ENCODE assay signal across 12 mouse cellular contexts in the genomic region with DNA sequence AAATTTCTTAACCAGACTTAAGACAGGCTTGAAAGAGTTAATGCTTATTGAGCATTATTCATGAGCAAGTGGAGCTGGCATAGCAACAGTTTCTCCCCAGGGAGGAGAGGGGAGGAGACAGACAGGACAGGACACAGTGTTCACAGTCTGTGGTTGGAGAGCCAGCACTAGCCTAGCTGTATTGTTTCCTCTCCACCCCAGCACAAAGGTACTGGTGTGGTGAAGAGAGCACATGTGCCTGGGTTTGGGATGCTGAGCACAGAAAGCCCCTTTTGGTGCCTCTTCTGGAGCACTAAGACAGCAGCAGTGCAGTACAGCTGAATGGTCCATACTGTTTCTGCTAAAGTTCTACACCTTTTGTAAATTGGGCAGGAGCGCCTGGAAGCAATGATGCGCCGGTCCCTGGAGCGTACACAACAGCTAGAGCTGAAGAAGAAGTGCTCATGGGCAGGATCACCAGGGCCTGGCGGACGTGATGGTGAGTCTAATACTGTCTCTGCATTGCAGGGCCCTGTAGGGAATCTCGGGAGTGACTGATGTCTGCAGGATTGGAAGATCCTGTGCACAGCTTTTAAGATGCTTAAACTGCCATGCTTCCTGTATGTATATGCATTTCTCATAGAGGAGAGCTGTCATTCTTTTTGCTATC. TPM values are rescaled to one million over a fixed set of nuclear protein-coding genes. Genes with fewer than 3 reads are reported as not detected.
DNase-seq lines count a peak whose midpoint lies in the region; ATAC-seq and TF ChIP-seq lines count a peak whose summit lies in the region.
"Had no signal": no experiment of that assay in that cellular context is flagged by ENCODE, and none has a peak within 500 bp of the region (broad histone marks: within the 10 kb centered on the region; RNA-seq: fewer than 3 reads in every experiment).

No protein-coding gene starts in this region.

- 51% methylated on average over 7 of the region's 7 CpGs for WGBS in embryonic facial prominence, embryonic 10.5 days
- 26% methylated on average over 7 of the region's 7 CpGs for WGBS in hindbrain, embryonic 16.5 days
- WGBS in olfactory bulb, adult 2 months, result 55% methylated on average over 7 of the region's 7 CpGs
- WGBS in kidney, embryonic 16.5 days, result 75% methylated on average over 7 of the region's 7 CpGs

- no peak overlapping the region for H3K9ac ChIP-seq in hindbrain, embryonic 16.5 days (ENCODE audit: low read depth, low read length)
- H3K9ac ChIP-seq in kidney, embryonic 16.5 days (replicated peaks; ENCODE audit: low read length), result no peak overlapping the region
- H3K9ac ChIP-seq: lung, embryonic 14.5 days had no signal

- no peaks in the 10 kb centered on the region for H3K9me3 ChIP-seq in embryonic facial prominence, embryonic 10.5 days
- H3K9me3 ChIP-seq in hindbrain, embryonic 16.5 days (ENCODE audit: control insufficient read depth, low read length), result no peaks in the 10 kb centered on the region
- no peaks in the 10 kb centered on the region for H3K9me3 ChIP-seq in kidney, embryonic 16.5 days (ENCODE audit: low read length)

- H3K27ac ChIP-seq in embryonic facial prominence, embryonic 10.5 days (replicated peaks), result no peak overlapping the region; the same call in 1 of the 2 replicates
- H3K27ac ChIP-seq in hindbrain, embryonic 16.5 days (ENCODE audit: low read depth, low read length), result no peak overlapping the region
- no peak overlapping the region for H3K27ac ChIP-seq in olfactory bulb, adult 2 months (ENCODE audit: insufficient read depth, low read depth, low read length)
- no peak overlapping the region for H3K27ac ChIP-seq in kidney, embryonic 16.5 days (ENCODE audit: low read length)

- TF ChIP-seq CTCF in olfactory bulb, adult 2 months (IDR thresholded peaks at IDR 0.05; ENCODE audit: insufficient read depth, low read depth, low read length), result no peak

- H3K27me3 ChIP-seq in embryonic facial prominence, embryonic 10.5 days (replicated peaks; ENCODE audit: low read depth, poor library complexity, severe bottlenecking), result peaks cover 15% of the 10 kb centered on the region
- no peaks in the 10 kb centered on the region for H3K27me3 ChIP-seq in hindbrain, embryonic 16.5 days (replicated peaks; ENCODE audit: control insufficient read depth, insufficient read depth, low read length)
- peaks cover 3% of the 10 kb centered on the region; the same call in 1 of the 2 replicates for H3K27me3 ChIP-seq in kidney, embryonic 16.5 days (ENCODE audit: insufficient read depth, low read length)

- peak; percentile 92 for ATAC-seq in hindbrain, embryonic 16.5 days
- ATAC-seq in kidney, embryonic 16.5 days (ENCODE audit: low FRiP score, low TSS enrichment), result no peak

- H3K4me3 ChIP-seq in embryonic facial prominence, embryonic 10.5 days, result peak overlapping the region; percentile 35
- peak overlapping the region; percentile 14; the same call in 1 of the 2 replicates for H3K4me3 ChIP-seq in hindbrain, embryonic 16.5 days (ENCODE audit: low read length)
- H3K4me3 ChIP-seq in olfactory bulb, adult 2 months (ENCODE audit: insufficient read depth, low read depth, low read length), result peak overlapping the region; percentile 18; the same call in 1 of the 2 replicates
- H3K4me3 ChIP-seq in kidney, embryonic 16.5 days (ENCODE audit: low read length), result no peak overlapping the region

- H3K36me3 ChIP-seq in embryonic facial prominence, embryonic 10.5 days (replicated peaks), result no peaks in the 10 kb centered on the region
- H3K36me3 ChIP-seq in hindbrain, embryonic 16.5 days (ENCODE audit: control insufficient read depth, insufficient read depth, low read length), result no peaks in the 10 kb centered on the region
- no peaks in the 10 kb centered on the region for H3K36me3 ChIP-seq in kidney, embryonic 16.5 days (ENCODE audit: insufficient read depth, low read length)

- H3K4me1 ChIP-seq in embryonic facial prominence, embryonic 10.5 days, result peaks cover 7% of the 10 kb centered on the region
- no peaks in the 10 kb centered on the region for H3K4me1 ChIP-seq in hindbrain, embryonic 16.5 days (ENCODE audit: control insufficient read depth, insufficient read depth, low read depth, low read length)
- H3K4me1 ChIP-seq in olfactory bulb, adult 2 months (ENCODE audit: control insufficient read depth, insufficient read depth, low read length), result peaks cover 4% of the 10 kb centered on the region; the same call in 1 of the 2 replicates
- no peaks in the 10 kb centered on the region for H3K4me1 ChIP-seq in kidney, embryonic 16.5 days (ENCODE audit: insufficient read depth, low read length)

- peak; percentile 4 for DNase-seq in left cerebral cortex, adult 11 months (ENCODE audit: low spot score)
- no peak for DNase-seq in left cerebral cortex, adult 9 months (ENCODE audit: low spot score in 2 of 2)
- DNase-seq in embryonic facial prominence, embryonic 10.5 days (ENCODE audit: low spot score), result peak; percentile 21
- DNase-seq in heart, postnatal 25 days (ENCODE audit: low spot score), result no peak
- DNase-seq in right cerebral cortex, postnatal 25 days, result no peak
- DNase-seq: kidney, adult 8-10 months; lung, embryonic 14.5 days had no signal

- TF ChIP-seq POLR2A in olfactory bulb, adult 2 months (IDR thresholded peaks at IDR 0.05; ENCODE audit: insufficient read depth, low read depth, low read length), result no peak

- intact Hi-C loops in heart, postnatal 25 days (cut with DNase I), result no loop called here

- H3K4me2 ChIP-seq in hindbrain, embryonic 16.5 days (ENCODE audit: low read length), result peak overlapping the region; percentile 37; the same call in 1 of the 2 replicates
- H3K4me2 ChIP-seq in kidney, embryonic 16.5 days (replicated peaks; ENCODE audit: low read depth, low read length), result no peak overlapping the region
- H3K4me2 ChIP-seq: lung, embryonic 14.5 days had no signal

RNA-seq across cellular contexts. Expression of a gene that starts 44.8 kb away (rescaled TPM):
- polyA plus RNA-seq in embryonic facial prominence, embryonic 10.5 days (2016; fragmentation: Nextera tagmentation; extraction: Ambion mirVana), result 6.6 and 6.8 TPM in 2 replicates
- 55.0 and 57.6 TPM in 2 replicates for polyA plus RNA-seq in hindbrain, embryonic 16.5 days (2015; fragmentation: Nextera tagmentation; extraction: Ambion mirVana)
- polyA plus RNA-seq in olfactory bulb, adult 2 months (2012; ENCODE audit: insufficient read depth, insufficient read length, low replicate concordance, missing spikeins), result 236 TPM in 1 of 2 replicates, not detected in the other
- total RNA-seq in heart, postnatal 25 days (2021), result 1 to 10 TPM; 1.0 to 1.4 TPM
- 2.4 and 2.8 TPM in 2 replicates for polyA plus RNA-seq in kidney, embryonic 16.5 days (2015; fragmentation: Nextera tagmentation; extraction: Ambion mirVana)
- total RNA-seq: MEL had no signal
- polyA plus RNA-seq: spleen, adult 2 months had no signal

Comparison
In these comparisons a context has a peak if more than half of its experiments do, and no peak if none do; other contexts are left out.
1. DNase-seq: peak in left cerebral cortex, adult 11 months (single experiment) and embryonic facial prominence, embryonic 10.5 days (single experiment); none in left cerebral cortex, adult 9 months (0 of 2), heart, postnatal 25 days (single experiment) and right cerebral cortex, postnatal 25 days (single experiment).